8 mouse cellular contexts compared by ENCODE assay signal in the genomic region with DNA sequence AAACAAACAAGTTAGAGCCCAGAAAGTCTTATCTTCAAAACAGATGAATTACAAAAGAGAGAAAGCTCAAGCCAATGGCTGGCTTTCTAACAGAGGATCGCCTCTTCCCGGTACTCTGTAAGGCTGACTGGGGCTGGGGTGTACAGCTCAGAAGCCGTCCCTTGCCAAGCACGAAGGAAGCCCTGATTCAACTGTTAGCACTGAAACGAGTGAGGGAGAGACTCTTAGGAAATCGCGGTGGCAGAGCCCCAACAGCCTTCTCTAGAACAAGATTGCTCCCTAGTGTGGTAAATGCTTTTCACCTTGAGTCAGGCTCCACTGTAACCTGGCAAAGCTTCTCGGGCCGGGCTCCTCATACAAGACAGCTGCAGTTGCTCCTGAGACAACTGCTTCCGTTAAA.
DNase-seq lines count a peak whose midpoint lies in the region; ATAC-seq lines count a peak whose summit lies in the region.

No protein-coding gene starts in this region.

- no peak overlapping the region for H3K4me3 ChIP-seq in heart, embryonic 12.5 days

- 33% methylated on average over 10 of the region's 10 CpGs for WGBS in heart, embryonic 12.5 days

- no peak for ATAC-seq in heart, embryonic 12.5 days (ENCODE audit: insufficient number of reproducible peaks, low FRiP score)
- no peak for ATAC-seq in erythroblast, adult 5-6 weeks (replicated peaks; ENCODE audit: low FRiP score, poor library complexity, severe bottlenecking)

- peak overlapping the region; percentile 32 for H3K4me2 ChIP-seq in heart, embryonic 12.5 days

- H3K27ac ChIP-seq in heart, embryonic 12.5 days (ENCODE audit: poor library complexity, severe bottlenecking): no peak overlapping the region

- no peak overlapping the region for H3K9ac ChIP-seq in heart, embryonic 12.5 days

- no peaks in the 10 kb centered on the region for H3K9me3 ChIP-seq in heart, embryonic 12.5 days (replicated peaks)

- 0 out of 2 replicates have a peak, but pooled peaks cover 2% of the 10 kb centered on the region for H3K4me1 ChIP-seq in heart, embryonic 12.5 days (replicated peaks)

- no peaks in the 10 kb centered on the region for H3K36me3 ChIP-seq in heart, embryonic 12.5 days

- H3K27me3 ChIP-seq in heart, embryonic 12.5 days (replicated peaks): no peaks in the 10 kb centered on the region

- DNase-seq in B cell, adult 2 months: peak; percentile 27 to 30
- peak; percentile 89 for DNase-seq in adrenal gland, adult 2 months
- DNase-seq in kidney, postnatal 36 days: peak; percentile 70 to 74
- peak; percentile 59 for DNase-seq in ovary, postnatal 14 days (ENCODE audit: low spot score)
- no peak for DNase-seq in retina, postnatal 1 day
- DNase-seq in cerebellum, postnatal 4 days (ENCODE audit: low spot score in 2 of 2): no peak

Comparison
In these comparisons a context has a peak if more than half of its experiments do, and no peak if none do; other contexts are left out.
1. DNase-seq: peak in B cell, adult 2 months (2 of 2), adrenal gland, adult 2 months (single experiment), kidney, postnatal 36 days (2 of 2) and ovary, postnatal 14 days (single experiment); none in retina, postnatal 1 day (single experiment) and cerebellum, postnatal 4 days (0 of 2).